Mouse (Mus musculus) 3134 (cell line): Measurements from ENCODE around the gene Polr2b.

Source experiments
- DNase-seq: peaks from one replicate; pipeline ENCODE4 v3.0.0-alpha.2; 2011; ENCODE audit warnings: low spot score; ENCODE audit not compliant: insufficient read length; ENCODE audit errors: extremely low read depth

Polr2b gene

GRCm38 (mm10) chr5:77362120-77362519 is 52.2 kb downstream of the Polr2b start:
- no peak for DNase-seq

- no peak for DNase-seq
Observed at GRCm38 (mm10) chr5:77363650-77364049, 53.7 kb downstream of the Polr2b start.

GRCm38 (mm10) chr5:77364443-77365038 is 54.6 kb downstream of the Polr2b start:
- no peak for DNase-seq

- no peak for DNase-seq
Observed at GRCm38 (mm10) chr5:77366313-77366712, 56.4 kb downstream of the Polr2b start.

- no peak for DNase-seq
Observed at GRCm38 (mm10) chr5:77367145-77367544, 57.2 kb downstream of the Polr2b start.

- peak; percentile 74 for DNase-seq
Observed at GRCm38 (mm10) chr5:77367682-77368081, 57.7 kb downstream of the Polr2b start.

- peak; percentile 30 for DNase-seq
Observed at GRCm38 (mm10) chr5:77368194-77368593, 58.2 kb downstream of the Polr2b start.

GRCm38 (mm10) chr5:77369394-77369793 is 59.4 kb downstream of the Polr2b start:
- DNase-seq = no peak

GRCm38 (mm10) chr5:77370378-77370892 is 60.5 kb downstream of the Polr2b start:
- DNase-seq = no peak

- DNase-seq = no peak
Observed at GRCm38 (mm10) chr5:77372242-77372641, 62.3 kb downstream of the Polr2b start.

- peak; percentile 57 for DNase-seq
Observed at GRCm38 (mm10) chr5:77372778-77373177, 62.8 kb downstream of the Polr2b start.

- peak; percentile 54 for DNase-seq
Observed at GRCm38 (mm10) chr5:77374945-77375344, 65.0 kb downstream of the Polr2b start.

- DNase-seq = no peak
Observed at GRCm38 (mm10) chr5:77375546-77375945, 65.6 kb downstream of the Polr2b start.

GRCm38 (mm10) chr5:77378027-77378426 is 68.1 kb downstream of the Polr2b start:
- DNase-seq = no peak

- DNase-seq = no peak
Observed at GRCm38 (mm10) chr5:77379434-77380135, 69.6 kb downstream of the Polr2b start.

GRCm38 (mm10) chr5:77380321-77380901 is 70.5 kb downstream of the Polr2b start:
- no peak for DNase-seq

- no peak for DNase-seq
Observed at GRCm38 (mm10) chr5:77381283-77381682, 71.3 kb downstream of the Polr2b start.

- no peak for DNase-seq
Observed at GRCm38 (mm10) chr5:77381686-77382085, 71.7 kb downstream of the Polr2b start.

GRCm38 (mm10) chr5:77383799-77384554 is 74.0 kb downstream of the Polr2b start:
- peak; percentile 30 for DNase-seq

- DNase-seq = no peak
Observed at GRCm38 (mm10) chr5:77384724-77385123, 74.8 kb downstream of the Polr2b start.

GRCm38 (mm10) chr5:77385221-77385620 is 75.3 kb downstream of the Polr2b start:
- no peak for DNase-seq
